ENCODE assay signal across 14 mouse cellular contexts in the genomic region with DNA sequence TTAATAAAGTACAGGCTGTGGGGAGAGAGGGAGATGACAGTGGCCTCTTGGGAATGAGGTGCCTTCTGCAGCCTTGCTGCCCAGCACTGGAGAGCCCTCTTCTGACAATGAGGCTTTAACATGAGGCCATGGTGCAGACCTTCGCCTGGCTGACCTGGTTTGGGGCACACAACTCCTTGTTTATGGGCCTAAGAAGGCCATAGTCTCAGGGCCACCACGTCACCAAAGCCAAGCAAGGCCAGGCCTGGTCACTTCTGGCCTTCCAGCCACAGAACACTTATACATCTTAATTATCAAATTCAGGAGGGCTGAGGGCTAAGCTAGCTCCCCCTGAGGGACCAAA.
A peak's percentile ranks its signal among the peaks of the same experiment; 100 is the strongest.
DNase-seq lines count a peak whose midpoint lies in the region; ATAC-seq and TF ChIP-seq lines count a peak whose summit lies in the region.
"Had no signal": no experiment of that assay in that cellular context is flagged by ENCODE, and none has a peak within 500 bp of the region (broad histone marks: within the 10 kb centered on the region; RNA-seq: fewer than 3 reads in every experiment).

No protein-coding gene starts in this region.

- intact Hi-C loops in heart, postnatal 25 days (cut with DNase I): loop anchor here (2.0 kb wide), 2 partner anchors 26 to 84 kb away; no protein-coding TSS in a partner anchor

- no peak for TF ChIP-seq POLR2A in liver, adult 2 months (IDR thresholded peaks at IDR 0.05; ENCODE audit: extremely low read depth, insufficient read depth, low read length)

- ATAC-seq in heart, embryonic 11.5 days (replicated peaks; ENCODE audit: insufficient number of reproducible peaks, low FRiP score, low TSS enrichment): no peak
- no peak for ATAC-seq in intestine, postnatal 0 days
- no peak for ATAC-seq in forebrain, embryonic 15.5 days (replicated peaks)

- no peak for DNase-seq in heart, postnatal 25 days (ENCODE audit: low spot score)
- no peak for DNase-seq in liver, adult 2 months (ENCODE audit: extremely low read depth, low read depth, low spot score)
- no peak for DNase-seq in liver
- DNase-seq in adrenal gland, postnatal 10 days: peak; percentile 74
- DNase-seq in urinary bladder, postnatal 14 days (ENCODE audit: low spot score): no peak
- DNase-seq: B cell, adult 2 months; liver, embryonic 13.5 days; thymus, adult 2 months had no signal

- no peaks in the 10 kb centered on the region for H3K36me3 ChIP-seq in heart, embryonic 11.5 days (ENCODE audit: control insufficient read depth, insufficient read depth, low read length)
- H3K36me3 ChIP-seq in liver, adult 2 months (ENCODE audit: control insufficient read depth, insufficient read depth, low read length): no peaks in the 10 kb centered on the region
- H3K36me3 ChIP-seq in intestine, postnatal 0 days (ENCODE audit: control insufficient read depth, insufficient read depth): no peaks in the 10 kb centered on the region
- H3K36me3 ChIP-seq in forebrain, embryonic 15.5 days: no peaks in the 10 kb centered on the region
- H3K36me3 ChIP-seq: liver, embryonic 13.5 days had no signal

- H3K4me3 ChIP-seq in heart, embryonic 11.5 days (ENCODE audit: low read depth, low read length): no peak overlapping the region
- no peak overlapping the region for H3K4me3 ChIP-seq in liver, adult 2 months (ENCODE audit: insufficient read depth, low read depth, low read length)
- H3K4me3 ChIP-seq in intestine, postnatal 0 days (ENCODE audit: low read depth, low read length): no peak overlapping the region
- no peak overlapping the region for H3K4me3 ChIP-seq in forebrain, embryonic 15.5 days
- H3K4me3 ChIP-seq: layer of hippocampus, adult 2 months; liver, embryonic 13.5 days had no signal

- no peaks in the 10 kb centered on the region for H3K79me2 ChIP-seq in liver, adult 2 months (ENCODE audit: control insufficient read depth, insufficient read depth, low read length)

- H3K9ac ChIP-seq in heart, embryonic 11.5 days (ENCODE audit: low read depth, low read length): 0 out of 2 replicates have a peak overlapping the region, but pooled peaks have one; percentile 12
- H3K9ac ChIP-seq in liver, adult 2 months (ENCODE audit: low read depth, low read length): peak overlapping the region; percentile 61
- H3K9ac ChIP-seq in intestine, postnatal 0 days (ENCODE audit: low read depth, low read length): no peak overlapping the region
- no peak overlapping the region for H3K9ac ChIP-seq in forebrain, embryonic 15.5 days (replicated peaks)
- H3K9ac ChIP-seq: hindbrain, embryonic 14.5 days; liver, embryonic 13.5 days had no signal

- H3K27me3 ChIP-seq in heart, embryonic 11.5 days (ENCODE audit: control insufficient read depth, insufficient read depth, low read length): peaks cover 6% of the 10 kb centered on the region; the same call in 1 of the 2 replicates
- no peaks in the 10 kb centered on the region for H3K27me3 ChIP-seq in liver, adult 2 months (ENCODE audit: control insufficient read depth, insufficient read depth, low read length)
- no peaks in the 10 kb centered on the region for H3K27me3 ChIP-seq in intestine, postnatal 0 days (replicated peaks; ENCODE audit: control insufficient read depth, insufficient read depth, low read length)
- H3K27me3 ChIP-seq in forebrain, embryonic 15.5 days: no peaks in the 10 kb centered on the region

- no peak overlapping the region for H3K27ac ChIP-seq in heart, embryonic 11.5 days (ENCODE audit: low read depth, low read length)
- peak overlapping the region; percentile 95 for H3K27ac ChIP-seq in liver, adult 2 months (replicated peaks; ENCODE audit: insufficient read depth, low read depth, low read length)
- H3K27ac ChIP-seq in intestine, postnatal 0 days (ENCODE audit: low read depth, low read length): peak overlapping the region; percentile 62
- H3K27ac ChIP-seq in forebrain, embryonic 15.5 days (replicated peaks): no peak overlapping the region
- H3K27ac ChIP-seq: hindbrain, embryonic 14.5 days; layer of hippocampus, adult 2 months; liver, embryonic 13.5 days had no signal

- peaks cover 52% of the 10 kb centered on the region for H3K4me1 ChIP-seq in heart, embryonic 11.5 days (ENCODE audit: control insufficient read depth, insufficient read depth, low read length)
- peaks cover 47% of the 10 kb centered on the region for H3K4me1 ChIP-seq in liver, adult 2 months (ENCODE audit: control insufficient read depth, insufficient read depth, low read length)
- H3K4me1 ChIP-seq in intestine, postnatal 0 days (replicated peaks; ENCODE audit: control insufficient read depth, insufficient read depth, low read length): peaks cover 6% of the 10 kb centered on the region
- no peaks in the 10 kb centered on the region; the same call in 1 of the 2 replicates for H3K4me1 ChIP-seq in forebrain, embryonic 15.5 days

- 93% methylated on average over 2 of the region's 2 CpGs for WGBS in heart, embryonic 11.5 days (ENCODE audit: insufficient replicate concordance)
- WGBS in liver, adult 2 months: 74% methylated on average over 2 of the region's 2 CpGs
- WGBS in intestine, postnatal 0 days: 96% methylated on average over 2 of the region's 2 CpGs
- 81% methylated on average over 2 of the region's 2 CpGs for WGBS in forebrain, embryonic 15.5 days

- no peaks in the 10 kb centered on the region for H3K9me3 ChIP-seq in heart, embryonic 11.5 days (replicated peaks; ENCODE audit: control insufficient read depth, low read length)
- no peaks in the 10 kb centered on the region for H3K9me3 ChIP-seq in intestine, postnatal 0 days (ENCODE audit: control insufficient read depth)
- H3K9me3 ChIP-seq in forebrain, embryonic 15.5 days: no peaks in the 10 kb centered on the region
- H3K9me3 ChIP-seq: liver, embryonic 13.5 days; megakaryocyte, embryonic 14.5 days had no signal

- no peak for TF ChIP-seq CTCF in liver, adult 2 months (IDR thresholded peaks at IDR 0.05; ENCODE audit: low read depth, low read length)
- TF ChIP-seq CTCF in intestine, postnatal 0 days (IDR thresholded peaks at IDR 0.05; ENCODE audit: low read depth): no peak

- H3K4me2 ChIP-seq in heart, embryonic 11.5 days: no peak overlapping the region
- H3K4me2 ChIP-seq in intestine, postnatal 0 days (replicated peaks; ENCODE audit: low read depth): no peak overlapping the region
- no peak overlapping the region for H3K4me2 ChIP-seq in forebrain, embryonic 15.5 days (replicated peaks)
- H3K4me2 ChIP-seq: hindbrain, embryonic 14.5 days; liver, embryonic 13.5 days had no signal

Comparison
In these comparisons a context has a peak if more than half of its experiments do, and no peak if none do; other contexts are left out.
1. H3K27ac ChIP-seq: peak in liver, adult 2 months (single experiment) and intestine, postnatal 0 days (single experiment); none in heart, embryonic 11.5 days (single experiment) and forebrain, embryonic 15.5 days (single experiment).
2. H3K9ac ChIP-seq: peak in heart, embryonic 11.5 days (single experiment) and liver, adult 2 months (single experiment); none in intestine, postnatal 0 days (single experiment) and forebrain, embryonic 15.5 days (single experiment).